17 mouse cellular contexts compared by ENCODE assay signal in genomic region chr1:58618766-58619165, GRCm38 (mm10). TPM values are rescaled to one million over a fixed set of nuclear protein-coding genes. Genes with fewer than 3 reads are reported as not detected.
DNase-seq lines count a peak whose midpoint lies in the region; ATAC-seq and TF ChIP-seq lines count a peak whose summit lies in the region.
"Had no signal": no experiment of that assay in that cellular context is flagged by ENCODE, and none has a peak within 500 bp of the region (broad histone marks: within the 10 kb centered on the region; RNA-seq: fewer than 3 reads in every experiment).

No protein-coding gene starts in this region.

- no peak overlapping the region for H3K4me3 ChIP-seq in midbrain, postnatal 0 days (ENCODE audit: low read depth, low read length)
- no peak overlapping the region for H3K4me3 ChIP-seq in midbrain, embryonic 16.5 days (ENCODE audit: low read depth, low read length)
- H3K4me3 ChIP-seq: erythroblast, embryonic 14.5 days; hindbrain, embryonic 10.5 days; intestine, embryonic 15.5 days; limb, embryonic 12.5 days; midbrain, embryonic 10.5 days; stomach, embryonic 15.5 days had no signal

- H3K9me3 ChIP-seq in midbrain, postnatal 0 days (ENCODE audit: low read length): no peaks in the 10 kb centered on the region
- H3K9me3 ChIP-seq in midbrain, embryonic 16.5 days (replicated peaks; ENCODE audit: control insufficient read depth, low read length, poor library complexity, severe bottlenecking): no peaks in the 10 kb centered on the region
- H3K9me3 ChIP-seq: intestine, embryonic 15.5 days; limb, embryonic 12.5 days; stomach, embryonic 15.5 days had no signal

- CTCF ChIA-PET in Patski (lab: Charles Lee): no interaction called here

- no peaks in the 10 kb centered on the region for H3K4me1 ChIP-seq in midbrain, postnatal 0 days (ENCODE audit: insufficient read depth, low read length)
- no peaks in the 10 kb centered on the region for H3K4me1 ChIP-seq in midbrain, embryonic 16.5 days (ENCODE audit: control insufficient read depth, insufficient read depth, low read length)
- H3K4me1 ChIP-seq: hindbrain, embryonic 10.5 days; limb, embryonic 12.5 days; midbrain, embryonic 10.5 days had no signal

- no peak overlapping the region for H3K9ac ChIP-seq in midbrain, postnatal 0 days (replicated peaks; ENCODE audit: low read length, poor library complexity, severe bottlenecking)
- no peak overlapping the region for H3K9ac ChIP-seq in midbrain, embryonic 16.5 days (ENCODE audit: low read depth, low read length)
- H3K9ac ChIP-seq: intestine, embryonic 15.5 days; limb, embryonic 12.5 days; stomach, embryonic 15.5 days had no signal

- in situ Hi-C loops in Patski (cut with MboI; ENCODE audit: low pct_unique_long_range_greater_than_20kb): no loop called here

- peak; percentile 20 to 30 for DNase-seq in cerebellum, postnatal 10 days
- no peak for DNase-seq in cerebellum, adult 9-11 months
- DNase-seq in midbrain, postnatal 0 days (ENCODE audit: low spot score): no peak
- no peak for DNase-seq in Patski (ENCODE audit: low read depth, low spot score)
- DNase-seq in splenic B cell, adult 2 months (ENCODE audit: low read depth, low spot score): peak; percentile 10
- no peak for DNase-seq in adrenal gland, adult 8-10 months
- no peak for DNase-seq in right cerebral cortex, postnatal 25 days
- DNase-seq: adrenal gland, postnatal 36 days; embryo, embryonic 11 days had no signal

- POLR2A ChIA-PET in Patski (lab: Charles Lee): no interaction called here

- no peak for ATAC-seq in midbrain, postnatal 0 days (ENCODE audit: low FRiP score)
- ATAC-seq in midbrain, embryonic 16.5 days: no peak
- ATAC-seq in Patski: no peak
- ATAC-seq: intestine, embryonic 15.5 days; lung, postnatal 0 days had no signal

- no peak overlapping the region for H3K4me2 ChIP-seq in midbrain, postnatal 0 days (ENCODE audit: low read depth, low read length, poor library complexity, severe bottlenecking)
- H3K4me2 ChIP-seq in midbrain, embryonic 16.5 days (ENCODE audit: low read length): no peak overlapping the region
- H3K4me2 ChIP-seq: intestine, embryonic 15.5 days; limb, embryonic 12.5 days; stomach, embryonic 15.5 days had no signal

- 0 out of 2 replicates have a peak, but pooled peaks have one; percentile 4 for TF ChIP-seq CTCF in midbrain, postnatal 0 days (IDR thresholded peaks at IDR 0.05)
- TF ChIP-seq CTCF in Patski (IDR thresholded peaks at IDR 0.05): peak; percentile 40

- no peaks in the 10 kb centered on the region for H3K27me3 ChIP-seq in midbrain, postnatal 0 days (ENCODE audit: insufficient read depth, low read length)
- no peaks in the 10 kb centered on the region for H3K27me3 ChIP-seq in midbrain, embryonic 16.5 days (ENCODE audit: control insufficient read depth, insufficient read depth, low read depth, low read length)
- H3K27me3 ChIP-seq in Patski: no peaks in the 10 kb centered on the region
- no peaks in the 10 kb centered on the region; the same call in 1 of the 2 replicates for H3K27me3 ChIP-seq in splenic B cell, adult 2 months (ENCODE audit: control insufficient read depth, insufficient read depth, low read length, poor library complexity, severe bottlenecking)
- H3K27me3 ChIP-seq: intestine, embryonic 15.5 days; limb, embryonic 12.5 days; stomach, embryonic 15.5 days had no signal

- 89% methylated on average over 2 of the region's 2 CpGs for WGBS in midbrain, postnatal 0 days
- 88% methylated on average over 2 of the region's 2 CpGs for WGBS in midbrain, embryonic 16.5 days

- no peak overlapping the region for H3K27ac ChIP-seq in midbrain, postnatal 0 days (ENCODE audit: low read depth, low read length)
- H3K27ac ChIP-seq in midbrain, embryonic 16.5 days (ENCODE audit: low read length): no peak overlapping the region
- H3K27ac ChIP-seq: hindbrain, embryonic 10.5 days; limb, embryonic 12.5 days; midbrain, embryonic 10.5 days; stomach, embryonic 15.5 days had no signal

- H3K36me3 ChIP-seq in midbrain, postnatal 0 days (ENCODE audit: insufficient read depth, low read length): no peaks in the 10 kb centered on the region
- H3K36me3 ChIP-seq in midbrain, embryonic 16.5 days (ENCODE audit: control insufficient read depth, insufficient read depth, low read length): no peaks in the 10 kb centered on the region
- H3K36me3 ChIP-seq in splenic B cell, adult 2 months (ENCODE audit: control insufficient read depth, insufficient read depth, low read length, poor library complexity, severe bottlenecking): no peaks in the 10 kb centered on the region
- H3K36me3 ChIP-seq: hindbrain, embryonic 10.5 days; intestine, embryonic 15.5 days; limb, embryonic 12.5 days; midbrain, embryonic 10.5 days; stomach, embryonic 15.5 days had no signal

RNA-seq across cellular contexts. Expression of gene Ndufb3, which starts 32.6 kb away (rescaled TPM):
- 87.1 and 89.2 TPM in 2 replicates for total RNA-seq in midbrain, postnatal 0 days (2014; rRNA removed)
- 204 and 212 TPM in 2 replicates for polyA plus RNA-seq in midbrain, postnatal 0 days (2015; fragmentation: Nextera tagmentation; extraction: Ambion mirVana)
- polyA plus RNA-seq in midbrain, embryonic 16.5 days (2015; fragmentation: Nextera tagmentation; extraction: Ambion mirVana): 173 and 175 TPM in 2 replicates
- polyA plus RNA-seq in Patski (2021): 159 TPM
- 100 to 1,000 TPM in 3 of 4 experiments, 10 to 100 TPM in 1; 92.6 to 154 (median 113) TPM for total RNA-seq in adrenal gland, adult 8-10 months (2022)

RNA-seq across cellular contexts. Expression of gene Fam126b, which starts 32.6 kb away (rescaled TPM):
- total RNA-seq in midbrain, postnatal 0 days (2014; rRNA removed): 18.1 and 23.6 TPM in 2 replicates
- polyA plus RNA-seq in midbrain, postnatal 0 days (2015; fragmentation: Nextera tagmentation; extraction: Ambion mirVana): 9.8 and 11.7 TPM in 2 replicates
- 15.5 and 17.3 TPM in 2 replicates for polyA plus RNA-seq in midbrain, embryonic 16.5 days (2015; fragmentation: Nextera tagmentation; extraction: Ambion mirVana)
- polyA plus RNA-seq in Patski (2021): 7.0 TPM
- 10 to 100 TPM; 32.3 to 50.3 (median 43.5) TPM for total RNA-seq in adrenal gland, adult 8-10 months (2022)

Comparison
In these comparisons a context has a peak if more than half of its experiments do, and no peak if none do; other contexts are left out.
1. DNase-seq: peak in cerebellum, postnatal 10 days (2 of 2) and splenic B cell, adult 2 months (single experiment); none in cerebellum, adult 9-11 months (single experiment), midbrain, postnatal 0 days (single experiment), Patski (single experiment), adrenal gland, adult 8-10 months (single experiment) and right cerebral cortex, postnatal 25 days (single experiment).